Mouse (Mus musculus) hindbrain, embryonic 16.5 days (tissue): ENCODE measurements around the gene Adam23. TPM values are rescaled to one million over a fixed set of nuclear protein-coding genes. Genes with fewer than 3 reads are reported as not detected.

Source experiments
- ATAC-seq: fragments of 200-750 bp; cut with Nextera tagmentation; 2 replicates; pipeline ENCODE4 v1.8.0; 2017; ENCODE audit warnings: moderate TSS enrichment, moderate library complexity
- H3K27ac ChIP-seq: fragments of 300-500 bp; sonication (generic); 2 replicates; pipeline ENCODE4 v1.5.1; 2014; ENCODE audit warnings: low read depth, mild to moderate bottlenecking, control low read depth, low read length, moderate library complexity
- H3K27me3 ChIP-seq: fragments of 300-500 bp; sonication (generic); replicated peaks from 2 replicates; pipeline ENCODE4 v1.6.1; 2014; ENCODE audit warnings: low read length; ENCODE audit not compliant: control insufficient read depth, insufficient read depth
- H3K36me3 ChIP-seq: fragments of 300-500 bp; sonication (generic); 2 replicates; pipeline ENCODE4 v1.6.1; 2014; ENCODE audit warnings: mild to moderate bottlenecking, low read length, moderate library complexity, mixed read lengths; ENCODE audit not compliant: control insufficient read depth, insufficient read depth
- H3K4me1 ChIP-seq: fragments of 300-500 bp; sonication (generic); 2 replicates; pipeline ENCODE4 v1.6.1; 2014; ENCODE audit warnings: low read depth, low read length; ENCODE audit not compliant: control insufficient read depth, insufficient read depth
- H3K4me2 ChIP-seq: fragments of 300-500 bp; sonication (generic); 2 replicates; pipeline ENCODE4 v1.6.1; 2014; ENCODE audit warnings: mild to moderate bottlenecking, low read length, control low read depth, moderate library complexity
- H3K4me3 ChIP-seq: fragments of 300-500 bp; sonication (generic); 2 replicates; pipeline ENCODE4 v1.5.1; 2014; ENCODE audit warnings: mild to moderate bottlenecking, low read length, control low read depth, moderate library complexity
- H3K9ac ChIP-seq: fragments of 300-500 bp; sonication (generic); 2 replicates; pipeline ENCODE4 v1.6.1; 2014; ENCODE audit warnings: low read depth, mild to moderate bottlenecking, control low read depth, low read length, moderate library complexity
- H3K9me3 ChIP-seq: fragments of 300-500 bp; sonication (generic); 2 replicates; pipeline ENCODE4 v1.6.1; 2014; ENCODE audit warnings: mild to moderate bottlenecking, low read length, moderate library complexity; ENCODE audit not compliant: control insufficient read depth
- WGBS: fragments of 180-500 bp; shearing (Covaris S2); extraction: QIAGEN DNeasy Blood & Tissue Kit; methylation state at CpG from one replicate; pipeline ENCODE4 v1.1.7; 2014; 5-methylcytosine and 5-hydroxymethylcytosine counted together
- polyA plus RNA-seq: library from polyadenylated mRNA; unstranded; fragments of >200 nt; fragmentation: Nextera tagmentation; extraction: Ambion mirVana; gene quantifications from 2 replicates; pipeline ENCODE4 v1.2.1, GENCODE M21; 2015

Gene Adam23
- polyA plus RNA-seq, 1 experiment from 2014 or later: 11.7 TPM

DNA sequence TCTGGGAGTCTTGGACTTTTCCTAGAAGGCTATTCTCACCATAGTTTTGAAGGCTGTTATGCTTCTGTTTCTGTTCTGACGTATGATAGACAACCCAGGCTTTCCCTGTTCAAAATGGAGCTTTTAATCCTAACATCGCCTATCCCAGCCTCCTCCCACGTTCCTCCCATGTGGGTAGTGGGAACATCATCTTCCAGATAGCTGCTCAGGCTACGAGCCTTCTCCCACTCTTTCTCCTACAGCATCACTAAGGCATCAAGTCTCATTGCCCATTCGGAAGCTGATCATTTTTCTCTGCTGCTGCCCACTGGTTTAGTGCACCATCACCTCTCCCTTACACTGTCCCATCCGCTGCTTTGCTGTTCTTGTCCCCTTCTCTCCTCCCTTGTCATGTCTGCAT, 14.2 kb downstream of the Adam23 start:
- H3K36me3 ChIP-seq: peaks cover 2% of the 10 kb centered on the region; the same call in 1 of the 2 replicates
- no peak for ATAC-seq
- no peaks in the 10 kb centered on the region for H3K9me3 ChIP-seq
- 86% methylated on average over 6 of the region's 6 CpGs for WGBS
- no peak overlapping the region for H3K4me3 ChIP-seq
- no peak overlapping the region for H3K4me2 ChIP-seq
- no peaks in the 10 kb centered on the region for H3K4me1 ChIP-seq
- H3K27me3 ChIP-seq: no peaks in the 10 kb centered on the region
- H3K27ac ChIP-seq: no peak overlapping the region
- H3K9ac ChIP-seq: no peak overlapping the region

DNA sequence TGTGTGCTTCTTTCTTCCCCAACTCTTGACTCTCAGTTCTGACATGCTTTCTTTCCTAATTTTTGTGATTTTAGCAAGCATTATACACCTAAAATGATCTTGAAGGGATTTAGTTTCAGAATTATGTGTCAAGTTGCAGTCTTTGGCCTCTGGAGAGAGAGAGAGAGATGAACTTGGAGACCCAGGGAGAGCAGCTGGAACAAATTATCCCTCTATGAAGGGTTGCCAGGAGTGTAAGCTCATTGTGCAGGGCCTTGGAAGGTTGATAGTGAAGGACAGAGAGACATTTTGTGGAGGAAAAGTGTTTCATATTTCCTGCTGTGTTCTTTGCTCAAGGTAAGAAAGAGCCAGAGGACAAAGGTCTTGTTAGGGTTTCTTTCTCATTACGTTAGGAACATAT, 18.8 kb downstream of the Adam23 start:
- 71% methylated on average over 1 of the region's 1 CpGs for WGBS

DNA sequence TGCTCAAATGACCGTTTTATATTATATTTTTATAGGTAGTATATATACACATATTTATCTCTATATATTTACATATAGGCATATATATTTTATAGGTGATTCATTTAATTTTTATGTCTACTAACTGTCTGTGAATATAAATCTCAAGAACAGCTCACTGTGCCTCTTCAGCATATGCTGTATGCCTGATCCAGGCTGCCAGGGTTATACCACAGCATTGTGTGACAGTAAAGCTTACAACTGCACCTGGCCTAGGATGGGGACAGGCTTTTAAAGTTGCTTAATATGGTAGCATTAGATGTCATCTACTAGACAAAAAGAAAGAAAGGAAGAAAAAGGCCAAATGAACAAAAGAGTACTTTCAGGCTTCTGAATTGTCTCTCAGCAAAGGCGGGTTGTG, 27.6 kb downstream of the Adam23 start:
- H3K27me3 ChIP-seq: no peaks in the 10 kb centered on the region
- peaks cover 4% of the 10 kb centered on the region; the same call in 1 of the 2 replicates for H3K4me1 ChIP-seq
- H3K4me3 ChIP-seq: no peak overlapping the region
- no peak overlapping the region for H3K4me2 ChIP-seq
- H3K9me3 ChIP-seq: no peaks in the 10 kb centered on the region
- no peak overlapping the region for H3K27ac ChIP-seq
- 65% methylated on average over 2 of the region's 2 CpGs for WGBS
- H3K9ac ChIP-seq: no peak overlapping the region
- no peaks in the 10 kb centered on the region for H3K36me3 ChIP-seq
- ATAC-seq: no peak

More for the DNA sequence above, 18.8 kb downstream of the Adam23 start:
- Histone ChIP-seq H3K9ac (no peak overlapping the region), H3K36me3 (no peaks in the 10 kb centered on the region), H3K9me3 (no peaks in the 10 kb centered on the region), H3K4me2 (no peak overlapping the region), H3K4me1 (no peaks in the 10 kb centered on the region), H3K27ac (no peak overlapping the region), H3K4me3 (no peak overlapping the region), H3K27me3 (no peaks in the 10 kb centered on the region)
- no peak for ATAC-seq

DNA sequence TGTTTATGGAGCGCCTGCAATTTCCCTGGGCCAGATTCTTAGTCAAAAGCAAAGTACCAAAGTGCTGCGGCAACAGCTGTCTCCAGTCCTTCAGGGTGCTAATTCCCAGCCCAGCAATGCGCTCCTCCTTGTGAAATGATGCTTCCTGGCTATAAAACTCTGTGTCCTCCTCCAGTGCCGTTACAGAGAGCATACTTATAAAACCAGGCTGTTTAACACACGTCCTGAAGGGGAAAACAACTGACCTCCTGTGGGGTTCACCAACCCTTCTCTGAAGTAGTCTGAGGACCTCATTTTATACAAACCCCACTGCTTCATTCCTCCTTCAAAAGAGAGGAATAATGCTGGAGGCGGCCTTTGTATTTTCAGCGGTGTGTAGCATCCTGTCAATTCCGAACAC, 28.0 kb downstream of the Adam23 start:
- H3K27me3 ChIP-seq: no peaks in the 10 kb centered on the region
- no peaks in the 10 kb centered on the region for H3K9me3 ChIP-seq
- WGBS: 28% methylated on average over 8 of the region's 8 CpGs
- no peak overlapping the region for H3K4me3 ChIP-seq
- H3K27ac ChIP-seq: no peak overlapping the region
- H3K4me1 ChIP-seq: peaks cover 4% of the 10 kb centered on the region; the same call in 1 of the 2 replicates
- H3K4me2 ChIP-seq: no peak overlapping the region
- no peak overlapping the region for H3K9ac ChIP-seq
- no peak for ATAC-seq
- H3K36me3 ChIP-seq: no peaks in the 10 kb centered on the region

DNA sequence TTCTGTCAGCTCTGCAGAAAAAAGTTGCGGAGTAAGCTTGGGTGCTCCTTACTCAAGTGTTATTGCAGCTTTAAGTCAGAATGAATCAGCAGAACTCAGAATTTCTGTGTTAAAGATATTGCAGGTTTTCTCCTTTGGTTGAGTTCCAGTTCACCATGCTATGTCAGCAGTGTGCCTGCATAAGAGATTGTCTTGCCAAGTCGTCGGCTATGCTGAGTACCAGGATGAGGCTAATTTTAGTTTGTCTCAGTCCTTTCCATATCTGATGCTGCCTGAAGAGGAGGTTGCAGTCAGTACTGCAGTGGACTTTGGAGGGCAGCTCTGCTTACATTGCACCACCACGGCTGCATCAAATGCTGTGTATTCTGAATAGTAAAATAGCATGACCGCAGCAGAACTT, 33.3 kb downstream of the Adam23 start:
- Histone ChIP-seq H3K4me2 (no peak overlapping the region), H3K36me3 (no peaks in the 10 kb centered on the region), H3K9me3 (no peaks in the 10 kb centered on the region), H3K4me1 (no peaks in the 10 kb centered on the region), H3K27me3 (no peaks in the 10 kb centered on the region), H3K9ac (no peak overlapping the region), H3K27ac (no peak overlapping the region), H3K4me3 (no peak overlapping the region)
- WGBS: 86% methylated on average over 5 of the region's 5 CpGs
- no peak for ATAC-seq

DNA sequence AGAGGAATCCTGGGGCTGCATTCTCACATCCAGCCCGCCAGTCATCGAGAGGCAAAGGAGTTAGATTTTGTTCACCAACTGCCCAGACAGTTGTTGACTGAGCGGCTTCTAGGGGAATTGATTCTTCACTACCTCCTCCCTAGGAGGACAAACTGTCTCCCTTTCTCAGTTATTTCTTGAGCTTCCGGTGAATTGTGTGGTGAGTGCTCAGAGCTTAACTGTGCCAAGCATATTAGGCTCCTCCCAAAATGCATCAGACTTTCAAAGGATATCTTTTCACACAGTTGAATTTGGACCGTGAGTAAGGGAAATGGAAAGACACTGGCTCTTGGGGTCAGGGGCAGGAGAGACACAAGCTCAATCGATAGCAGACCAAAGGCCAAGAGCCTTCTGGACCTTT, 39.0 kb downstream of the Adam23 start:
- ATAC-seq: no peak
- Histone ChIP-seq H3K27me3 (no peaks in the 10 kb centered on the region), H3K4me3 (no peak overlapping the region), H3K9me3 (no peaks in the 10 kb centered on the region), H3K4me2 (no peak overlapping the region), H3K9ac (no peak overlapping the region), H3K4me1 (no peaks in the 10 kb centered on the region), H3K27ac (no peak overlapping the region), H3K36me3 (no peaks in the 10 kb centered on the region; the same call in 1 of the 2 replicates)
- WGBS: 87% methylated on average over 6 of the region's 6 CpGs

GRCm38 (mm10) chr1:63486646-63487045, 41.0 kb downstream of the Adam23 start:
- Histone ChIP-seq H3K4me2 (no peak overlapping the region), H3K27ac (no peak overlapping the region), H3K9ac (no peak overlapping the region), H3K4me1 (no peaks in the 10 kb centered on the region), H3K36me3 (no peaks in the 10 kb centered on the region; the same call in 1 of the 2 replicates), H3K4me3 (no peak overlapping the region), H3K27me3 (no peaks in the 10 kb centered on the region), H3K9me3 (no peaks in the 10 kb centered on the region)
- 90% methylated on average over 2 of the region's 2 CpGs for WGBS
- no peak for ATAC-seq

DNA sequence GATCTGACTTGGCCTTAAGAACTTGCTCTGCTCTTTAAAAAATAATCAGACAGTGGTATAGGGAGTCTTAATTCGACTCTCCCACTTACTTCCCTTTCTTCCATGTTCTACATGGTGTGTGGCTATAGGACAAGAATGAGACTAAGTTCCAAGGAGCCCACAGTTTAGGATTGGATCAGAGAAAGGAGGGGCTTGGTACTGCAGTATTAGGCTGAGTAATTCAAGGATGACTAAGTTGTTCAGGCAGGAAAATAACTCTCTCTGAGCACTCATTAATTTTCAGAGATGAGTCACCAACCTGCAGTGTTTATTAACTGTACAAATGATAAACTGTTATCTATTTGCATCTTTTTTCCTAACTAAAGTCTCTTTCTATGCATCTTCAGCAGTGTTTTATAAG, 45.3 kb downstream of the Adam23 start:
- Histone ChIP-seq H3K4me3 (no peak overlapping the region), H3K36me3 (no peaks in the 10 kb centered on the region), H3K4me1 (no peaks in the 10 kb centered on the region), H3K9me3 (no peaks in the 10 kb centered on the region), H3K27me3 (no peaks in the 10 kb centered on the region), H3K27ac (no peak overlapping the region), H3K9ac (no peak overlapping the region), H3K4me2 (no peak overlapping the region)
- ATAC-seq: no peak
- 69% methylated on average over 1 of the region's 1 CpGs for WGBS

DNA sequence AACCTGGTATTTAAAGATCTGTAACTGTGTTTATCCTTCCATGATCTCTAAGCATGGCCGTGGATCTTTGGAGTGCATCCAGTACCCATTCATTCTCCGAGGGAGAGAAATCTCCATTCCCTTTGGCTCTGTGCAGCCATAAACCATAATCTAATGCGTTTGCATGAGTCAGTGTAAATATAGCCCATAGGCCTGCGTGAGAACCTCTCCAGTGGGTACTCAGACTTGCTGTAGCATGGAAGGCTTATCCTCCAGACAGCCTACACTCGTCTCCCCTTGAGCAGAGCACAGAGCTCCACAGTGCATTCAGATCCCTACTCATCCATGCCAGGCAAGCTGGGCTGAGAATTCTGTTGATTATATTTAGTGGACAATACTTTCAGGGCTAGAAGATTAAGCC, 47.6 kb downstream of the Adam23 start:
- H3K9me3 ChIP-seq: no peaks in the 10 kb centered on the region
- H3K4me2 ChIP-seq: no peak overlapping the region
- no peak overlapping the region for H3K27ac ChIP-seq
- H3K4me3 ChIP-seq: no peak overlapping the region
- WGBS: 70% methylated on average over 5 of the region's 5 CpGs
- H3K36me3 ChIP-seq: no peaks in the 10 kb centered on the region
- H3K4me1 ChIP-seq: no peaks in the 10 kb centered on the region
- H3K9ac ChIP-seq: no peak overlapping the region
- no peak for ATAC-seq
- no peaks in the 10 kb centered on the region for H3K27me3 ChIP-seq

DNA sequence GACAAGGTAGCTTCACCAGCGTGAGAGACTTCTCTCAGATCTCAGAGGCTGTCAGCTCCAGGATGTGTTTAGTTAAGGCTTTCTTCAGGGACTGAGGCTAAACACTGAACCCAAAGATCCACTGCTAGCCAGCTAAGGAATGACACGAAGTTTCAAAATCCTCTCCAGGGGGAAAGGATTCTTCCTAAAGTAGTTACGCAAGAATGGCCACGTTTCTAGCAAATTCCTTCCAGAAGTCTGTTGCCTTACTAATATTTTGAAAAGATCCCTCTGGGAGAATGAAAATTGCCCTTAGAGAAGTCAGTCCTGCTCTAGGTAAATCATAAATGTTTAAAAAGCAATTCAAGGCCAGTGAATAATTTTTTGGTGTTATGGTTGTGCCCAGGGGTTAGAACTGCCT, 61.7 kb downstream of the Adam23 start:
- no peaks in the 10 kb centered on the region for H3K27me3 ChIP-seq

More for the DNA sequence above, 61.7 kb downstream of the Adam23 start:
- H3K4me2 ChIP-seq: no peak overlapping the region
- H3K4me1 ChIP-seq: no peaks in the 10 kb centered on the region
- no peak overlapping the region for H3K9ac ChIP-seq
- ATAC-seq: no peak
- no peak overlapping the region for H3K27ac ChIP-seq
- H3K36me3 ChIP-seq: no peaks in the 10 kb centered on the region
- no peak overlapping the region for H3K4me3 ChIP-seq
- 71% methylated on average over 4 of the region's 4 CpGs for WGBS
- H3K9me3 ChIP-seq: no peaks in the 10 kb centered on the region
